Mouse (Mus musculus): ENCODE data around the gene Atp5f1. TPM values are rescaled to one million over a fixed set of nuclear protein-coding genes. Genes with fewer than 3 reads are reported as not detected.
A peak's percentile ranks its signal among the peaks of the same experiment; 100 is the strongest.
"Not testable (repeated sequence)": the region's sequence is repeated elsewhere in the genome, so short reads cannot be mapped to it uniquely, and the experiment has no call there.

Atp5f1 gene
- polyA plus RNA-seq, 1 experiment from 2014 or later = 677 TPM

GRCm38 (mm10) chr3:105924616-105925015 is 35.3 kb downstream of the Atp5f1 start:
- no peak overlapping the region for H3K27ac ChIP-seq
- 75% methylated on average over 9 of the region's 9 CpGs for WGBS
- DNase-seq (ENCODE audit: low spot score) = no peak

GRCm38 (mm10) chr3:105921959-105922358 is 37.9 kb downstream of the Atp5f1 start:
- H3K27me3 ChIP-seq (ENCODE audit: insufficient read depth, poor library complexity, severe bottlenecking) = no peaks in the 10 kb centered on the region
- peaks cover 12% of the 10 kb centered on the region for H3K4me1 ChIP-seq
- H3K4me3 ChIP-seq = no peak overlapping the region
- no peak overlapping the region for H3K27ac ChIP-seq
- no peak for DNase-seq (ENCODE audit: low spot score)
- H3K36me3 ChIP-seq = no peaks in the 10 kb centered on the region
- no peaks in the 10 kb centered on the region for H3K9me3 ChIP-seq
- WGBS = 77% methylated on average over 2 of the region's 2 CpGs

More at GRCm38 (mm10) chr3:105924616-105925015, 35.3 kb downstream of the Atp5f1 start:
- Histone ChIP-seq H3K4me3 (no peak overlapping the region), H3K36me3 (no peaks in the 10 kb centered on the region), H3K4me1 (peaks cover 6% of the 10 kb centered on the region), H3K9me3 (no peaks in the 10 kb centered on the region), H3K27me3 (ENCODE audit: insufficient read depth, poor library complexity, severe bottlenecking) (no peaks in the 10 kb centered on the region)

GRCm38 (mm10) chr3:105920743-105921142 is 39.2 kb downstream of the Atp5f1 start:
- not testable (repeated sequence) for H3K36me3 ChIP-seq; DNase-seq (ENCODE audit: low spot score); H3K27me3 ChIP-seq (ENCODE audit: insufficient read depth, poor library complexity, severe bottlenecking); H3K27ac ChIP-seq; H3K4me1 ChIP-seq; H3K4me3 ChIP-seq; H3K9me3 ChIP-seq

GRCm38 (mm10) chr3:105918355-105918745 is 41.5 kb downstream of the Atp5f1 start:
- no peaks in the 10 kb centered on the region for H3K27me3 ChIP-seq (ENCODE audit: insufficient read depth, poor library complexity, severe bottlenecking)
- H3K27ac ChIP-seq = no peak overlapping the region; the same call in 1 of the 2 replicates
- H3K4me3 ChIP-seq = no peak overlapping the region
- no peaks in the 10 kb centered on the region for H3K36me3 ChIP-seq
- 62% methylated on average over 3 of the region's 3 CpGs for WGBS
- no peaks in the 10 kb centered on the region for H3K9me3 ChIP-seq
- DNase-seq (ENCODE audit: low spot score) = no peak
- H3K4me1 ChIP-seq = peaks cover 28% of the 10 kb centered on the region

GRCm38 (mm10) chr3:105917656-105918354 is 42.1 kb downstream of the Atp5f1 start:
- 35% methylated on average over 10 of the region's 10 CpGs for WGBS
- H3K4me3 ChIP-seq = no peak overlapping the region
- H3K4me1 ChIP-seq = peaks cover 29% of the 10 kb centered on the region
- no peaks in the 10 kb centered on the region for H3K36me3 ChIP-seq
- DNase-seq (ENCODE audit: low spot score) = no peak
- no peaks in the 10 kb centered on the region for H3K27me3 ChIP-seq (ENCODE audit: insufficient read depth, poor library complexity, severe bottlenecking)
- H3K9me3 ChIP-seq = no peaks in the 10 kb centered on the region
- no peak overlapping the region for H3K27ac ChIP-seq

- not testable (repeated sequence) for DNase-seq (ENCODE audit: low spot score); H3K36me3 ChIP-seq; H3K9me3 ChIP-seq; H3K27ac ChIP-seq; H3K27me3 ChIP-seq (ENCODE audit: insufficient read depth, poor library complexity, severe bottlenecking); H3K4me3 ChIP-seq
- H3K4me1 ChIP-seq = peaks cover 34% of the 10 kb centered on the region
These were observed 43.4 kb downstream of the Atp5f1 start for GRCm38 (mm10) chr3:105916455-105916854.

- Histone ChIP-seq H3K9me3 (no peaks in the 10 kb centered on the region), H3K36me3 (no peaks in the 10 kb centered on the region), H3K27ac (no peak overlapping the region), H3K4me1 (peaks cover 34% of the 10 kb centered on the region), H3K27me3 (ENCODE audit: insufficient read depth, poor library complexity, severe bottlenecking) (no peaks in the 10 kb centered on the region), H3K4me3 (no peak overlapping the region)
- WGBS = 23% methylated on average over 1 of the region's 1 CpGs
- no peak for DNase-seq (ENCODE audit: low spot score)
These were observed 44.6 kb downstream of the Atp5f1 start for GRCm38 (mm10) chr3:105915281-105915680.

GRCm38 (mm10) chr3:105913839-105914681 is 45.8 kb downstream of the Atp5f1 start:
- no peaks in the 10 kb centered on the region for H3K27me3 ChIP-seq (ENCODE audit: insufficient read depth, poor library complexity, severe bottlenecking)
- H3K4me3 ChIP-seq = no peak overlapping the region
- H3K36me3 ChIP-seq = no peaks in the 10 kb centered on the region
- H3K4me1 ChIP-seq = peaks cover 36% of the 10 kb centered on the region
- no peaks in the 10 kb centered on the region for H3K9me3 ChIP-seq
- DNase-seq (ENCODE audit: low spot score) = no peak
- H3K27ac ChIP-seq = no peak overlapping the region
- WGBS = 17% methylated on average over 10 of the region's 10 CpGs

- no peaks in the 10 kb centered on the region for H3K27me3 ChIP-seq (ENCODE audit: insufficient read depth, poor library complexity, severe bottlenecking)
- no peaks in the 10 kb centered on the region for H3K36me3 ChIP-seq
- 70% methylated on average over 9 of the region's 9 CpGs for WGBS
- H3K9me3 ChIP-seq = no peaks in the 10 kb centered on the region
- DNase-seq (ENCODE audit: low spot score) = no peak
- peaks cover 36% of the 10 kb centered on the region for H3K4me1 ChIP-seq
- H3K27ac ChIP-seq = no peak overlapping the region
- H3K4me3 ChIP-seq = no peak overlapping the region
These were observed 47.6 kb downstream of the Atp5f1 start for GRCm38 (mm10) chr3:105912097-105912880.

GRCm38 (mm10) chr3:105910519-105911190 is 49.2 kb downstream of the Atp5f1 start:
- H3K36me3 ChIP-seq = no peaks in the 10 kb centered on the region
- WGBS = 71% methylated on average over 11 of the region's 11 CpGs
- DNase-seq (ENCODE audit: low spot score) = no peak
- H3K27ac ChIP-seq = no peak overlapping the region
- H3K4me1 ChIP-seq = peaks cover 36% of the 10 kb centered on the region
- no peak overlapping the region for H3K4me3 ChIP-seq
- no peaks in the 10 kb centered on the region for H3K27me3 ChIP-seq (ENCODE audit: insufficient read depth, poor library complexity, severe bottlenecking)
- no peaks in the 10 kb centered on the region for H3K9me3 ChIP-seq

GRCm38 (mm10) chr3:105908976-105909375 is 50.9 kb downstream of the Atp5f1 start:
- peak; percentile 69 for DNase-seq (ENCODE audit: low spot score)
- H3K36me3 ChIP-seq = no peaks in the 10 kb centered on the region
- H3K4me3 ChIP-seq = no peak overlapping the region
- no peaks in the 10 kb centered on the region for H3K27me3 ChIP-seq (ENCODE audit: insufficient read depth, poor library complexity, severe bottlenecking)
- H3K9me3 ChIP-seq = no peaks in the 10 kb centered on the region
- H3K27ac ChIP-seq = no peak overlapping the region
- H3K4me1 ChIP-seq = peaks cover 30% of the 10 kb centered on the region
- WGBS = 85% methylated on average over 4 of the region's 4 CpGs

- no peaks in the 10 kb centered on the region for H3K27me3 ChIP-seq (ENCODE audit: insufficient read depth, poor library complexity, severe bottlenecking)
- peak; percentile 67 for DNase-seq (ENCODE audit: low spot score)
- no peaks in the 10 kb centered on the region for H3K9me3 ChIP-seq
- H3K36me3 ChIP-seq = no peaks in the 10 kb centered on the region
- H3K4me3 ChIP-seq = no peak overlapping the region
- H3K27ac ChIP-seq = no peak overlapping the region
- H3K4me1 ChIP-seq = peaks cover 23% of the 10 kb centered on the region
- WGBS = 32% methylated on average over 9 of the region's 9 CpGs
These were observed 51.8 kb downstream of the Atp5f1 start for GRCm38 (mm10) chr3:105907956-105908655.
